Mouse (Mus musculus) spleen, adult 2 months (tissue): ENCODE data around the gene Taf9b.

ENCODE experiments used
- CTCF ChIP-seq: fragments of 200-500 bp; IDR thresholded peaks from 2 replicates; pipeline ENCODE4 v1.5.1; 2011; ENCODE audit warnings: mild to moderate bottlenecking, inconsistent platforms; ENCODE audit not compliant: insufficient read depth, insufficient read length, insufficient replicate concordance; ENCODE audit errors: extremely low read depth
- POLR2A ChIP-seq: fragments of 200-500 bp; IDR thresholded peaks from 2 replicates; pipeline ENCODE4 v1.6.1; 2011; ENCODE audit warnings: low read depth, low read length, inconsistent platforms

GRCm38 (mm10) chrX:106184279-106184678 lies 36.7 kb downstream of the Taf9b start:
- TF ChIP-seq CTCF (no peak), POLR2A (no peak)
